Mouse (Mus musculus) ES-Bruce4 (cell line): Measurements from ENCODE around the gene Amph.

Experiments used
- CTCF ChIP-seq: IDR thresholded peaks from one replicate; pipeline ENCODE4 v1.8.1; 2011; ENCODE audit warnings: low read depth, low read length
- EP300 ChIP-seq: IDR thresholded peaks from 2 replicates; pipeline ENCODE4 v1.6.1; 2011; ENCODE audit warnings: low read depth, low read length; ENCODE audit not compliant: insufficient read depth
- POLR2A ChIP-seq: IDR thresholded peaks from one replicate; pipeline ENCODE4 v1.8.1; 2011; ENCODE audit warnings: low read length; ENCODE audit not compliant: insufficient read depth

- TF ChIP-seq EP300 (no peak), CTCF (no peak), POLR2A (no peak)
Measured at GRCm38 (mm10) chr13:19054504-19054903, 106.5 kb downstream of the Amph start.
